Mouse (Mus musculus): ENCODE data around the gene Dusp21.

The Dusp21 gene

DNA sequence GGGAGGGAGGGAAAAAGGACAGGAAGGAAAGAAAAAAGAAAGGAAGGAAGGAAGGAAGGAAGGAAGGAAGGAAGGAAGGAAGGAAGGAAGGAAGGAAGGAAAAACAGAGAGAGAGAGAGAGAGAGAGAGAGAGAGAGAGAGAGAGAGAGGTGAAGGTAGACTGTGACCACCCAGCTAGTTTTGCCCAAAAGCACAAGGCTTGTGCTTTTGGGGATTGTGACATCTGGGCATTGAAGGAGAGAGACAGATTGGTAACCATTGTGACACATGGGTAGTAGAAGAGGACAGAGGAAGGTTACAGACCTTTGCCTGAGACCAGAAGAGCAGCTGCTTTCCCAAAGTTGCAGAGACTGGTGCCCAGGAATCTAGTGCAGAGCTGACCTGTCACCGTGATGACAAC is at the start of gene Dusp21:
Gene Dusp21, plus strand, starts transcription at position 301 of the 400 bp plus-strand sequence.
- DNase-seq: no peak

DNA sequence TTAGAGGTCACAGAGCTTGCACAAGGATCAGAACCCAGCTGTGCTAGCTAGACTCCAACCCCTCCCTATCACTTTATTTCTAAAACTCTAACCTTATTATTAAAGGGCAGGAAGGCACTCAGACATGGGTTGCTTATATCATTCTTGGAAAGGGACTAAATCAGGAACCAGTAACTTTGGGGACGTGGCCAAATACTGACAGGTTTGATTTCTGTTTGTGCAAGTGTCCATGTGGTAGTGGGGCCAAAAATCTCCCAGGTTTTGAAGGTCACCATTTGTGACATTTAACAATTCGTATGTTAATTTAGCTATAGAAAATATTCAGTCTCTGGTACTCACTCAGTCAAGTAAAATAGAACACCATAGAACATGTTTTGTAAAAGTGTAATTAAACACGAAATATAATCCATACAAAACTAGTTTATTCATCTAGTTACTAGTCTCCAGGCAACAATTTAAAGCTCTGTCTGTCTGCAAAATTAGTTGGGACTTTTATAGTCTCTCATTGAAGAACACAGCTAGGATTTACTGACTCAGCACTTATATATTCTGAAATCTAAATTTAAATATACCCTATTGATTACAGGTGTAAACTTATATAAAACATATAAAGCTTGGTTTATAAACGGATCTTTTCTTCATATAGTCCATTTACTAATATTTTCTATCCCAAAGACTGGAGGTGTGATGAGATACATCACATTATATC is 15.2 kb downstream of the Dusp21 start:
- DNase-seq: no peak

GRCm38 (mm10) chrX:18161796-18162191 is 16.1 kb downstream of the Dusp21 start:
- peak in 1 of 2 experiments; percentile 59 for DNase-seq

DNA sequence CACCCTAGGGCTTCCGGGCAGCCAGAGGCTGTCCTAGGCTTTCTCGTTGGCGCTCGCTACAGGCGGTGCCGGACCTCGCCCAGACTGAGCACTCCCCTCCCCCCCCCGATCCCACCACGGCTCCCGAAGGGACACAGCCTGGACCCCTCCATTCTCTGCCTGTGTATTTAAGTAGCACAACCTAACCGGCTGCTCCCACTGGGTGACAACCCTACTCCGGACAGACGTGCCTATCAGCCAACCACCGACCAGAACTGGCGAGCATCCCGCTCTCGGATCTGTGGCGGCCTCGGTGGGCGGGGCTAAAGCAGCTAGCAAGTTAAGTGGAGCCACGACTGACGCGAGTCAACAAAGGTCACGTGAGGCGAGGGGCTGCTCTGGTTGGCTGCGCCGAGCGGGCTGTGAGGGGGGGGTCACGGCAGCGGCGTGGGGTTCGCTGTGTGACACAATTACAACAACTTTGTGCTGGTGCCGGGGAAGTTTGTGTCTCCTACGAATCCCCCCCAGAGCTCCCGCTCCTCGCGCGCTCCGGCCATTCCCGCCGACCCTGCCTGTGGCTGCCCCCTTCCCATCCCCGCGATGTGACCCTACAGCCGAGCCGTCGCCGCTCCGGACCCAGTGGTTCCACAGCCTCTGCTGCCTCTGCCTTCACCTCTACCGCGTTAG is 16.7 kb downstream of the Dusp21 start, which contains the start of gene Kdm6a:
Gene Kdm6a, plus strand, starts transcription at position 384 of the 666 bp plus-strand sequence.
- peak; percentile 96 to 100 for DNase-seq

- peak; percentile 25 to 64 for DNase-seq
Measured at GRCm38 (mm10) chrX:18162861-18163731, 17.4 kb downstream of the Dusp21 start.

DNA sequence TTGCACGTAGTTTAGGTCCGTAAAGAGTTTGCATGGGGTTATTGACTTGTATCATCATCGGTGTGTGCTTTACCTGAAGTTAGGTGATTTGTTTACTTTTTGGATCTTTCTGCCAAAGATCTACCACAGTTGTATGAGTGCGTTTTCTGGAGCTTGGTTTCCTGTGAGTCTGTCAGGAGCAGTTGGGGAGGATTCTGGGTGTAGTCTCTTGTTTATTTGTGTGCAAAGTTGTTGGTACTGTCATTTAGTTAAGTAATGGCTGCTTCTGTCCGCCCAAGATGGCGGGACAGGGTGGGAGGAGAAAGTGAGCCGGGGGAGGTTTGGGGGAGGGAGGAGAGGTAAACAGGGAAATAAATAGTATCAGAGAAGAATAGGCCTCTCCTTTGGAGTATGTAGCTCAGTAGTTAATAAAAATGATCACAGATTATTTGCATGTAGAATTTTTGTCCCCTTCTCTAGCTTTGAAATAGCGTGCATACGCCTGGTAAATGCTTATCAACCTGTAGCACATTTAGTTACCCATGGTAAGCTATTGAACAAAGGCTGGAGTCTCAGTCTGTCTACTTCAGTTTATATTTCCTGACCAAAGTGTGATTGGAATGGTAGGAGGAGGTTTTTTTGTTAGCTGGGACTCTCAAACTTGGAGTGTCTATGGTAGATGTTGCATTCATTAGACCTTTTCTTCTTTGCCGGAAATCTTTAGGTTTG is 18.4 kb downstream of the Dusp21 start:
- peak in 1 of 2 experiments; percentile 24 for DNase-seq

DNA sequence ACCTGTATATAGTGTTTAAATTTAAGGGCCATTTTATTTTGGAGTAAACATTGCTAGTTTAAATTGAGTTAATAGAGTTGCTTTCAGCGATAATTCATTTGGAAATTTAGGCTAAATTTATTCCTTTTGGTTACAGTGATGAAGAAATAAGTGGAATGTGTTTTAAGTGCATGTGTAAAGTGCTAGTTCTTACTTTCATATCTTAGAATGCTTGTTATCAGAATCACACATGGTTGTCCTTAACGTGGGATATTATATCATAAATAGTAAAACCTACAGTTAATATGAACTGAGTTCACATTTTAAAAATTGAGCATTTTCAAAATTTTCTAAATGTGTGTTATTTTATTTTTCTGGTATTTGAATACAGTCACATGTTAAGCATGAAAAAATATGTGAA is 19.5 kb downstream of the Dusp21 start:
- no peak for DNase-seq

GRCm38 (mm10) chrX:18166961-18167360 is 21.3 kb downstream of the Dusp21 start:
- no peak for DNase-seq

DNA sequence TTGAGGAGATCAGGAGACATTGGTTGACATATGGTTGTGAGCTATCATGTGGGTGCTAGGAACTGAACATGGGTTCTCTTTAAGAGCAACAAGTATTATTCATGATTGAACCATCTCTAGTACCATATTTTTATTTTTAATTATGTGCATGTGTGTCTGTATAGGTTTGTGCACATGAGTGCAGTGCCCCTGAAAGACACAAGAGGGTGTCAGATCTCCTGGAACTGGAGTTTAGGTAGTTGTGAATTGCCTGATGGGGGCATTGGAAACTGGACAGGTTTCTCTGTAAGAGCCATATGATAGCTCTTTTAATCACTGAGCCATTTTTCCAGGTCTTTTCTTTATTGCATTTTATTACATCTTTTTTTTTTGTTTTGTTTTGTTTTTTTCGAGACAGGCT is 23.3 kb downstream of the Dusp21 start:
- DNase-seq: no peak

GRCm38 (mm10) chrX:18174831-18175230 is 29.2 kb downstream of the Dusp21 start:
- DNase-seq: no peak

DNA sequence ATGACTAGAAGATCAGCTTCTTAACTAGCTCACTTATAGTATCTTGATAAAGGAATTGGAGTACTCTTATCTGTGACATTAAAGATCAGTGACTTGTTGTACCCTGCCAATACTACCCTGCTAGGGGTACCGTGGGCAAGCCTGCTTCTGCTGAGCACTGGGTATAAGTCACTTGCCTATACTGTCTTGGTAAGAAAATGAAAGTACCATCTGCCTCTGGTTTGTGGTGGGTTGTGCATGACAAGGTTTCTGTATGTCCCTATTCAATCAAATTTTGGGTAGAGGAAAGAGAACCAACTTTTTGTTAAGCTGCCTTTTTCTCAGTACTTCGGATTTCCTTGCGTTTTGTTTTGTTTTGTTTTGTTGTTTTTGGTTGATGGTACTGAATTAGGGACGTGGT is 32.1 kb downstream of the Dusp21 start:
- no peak for DNase-seq

DNA sequence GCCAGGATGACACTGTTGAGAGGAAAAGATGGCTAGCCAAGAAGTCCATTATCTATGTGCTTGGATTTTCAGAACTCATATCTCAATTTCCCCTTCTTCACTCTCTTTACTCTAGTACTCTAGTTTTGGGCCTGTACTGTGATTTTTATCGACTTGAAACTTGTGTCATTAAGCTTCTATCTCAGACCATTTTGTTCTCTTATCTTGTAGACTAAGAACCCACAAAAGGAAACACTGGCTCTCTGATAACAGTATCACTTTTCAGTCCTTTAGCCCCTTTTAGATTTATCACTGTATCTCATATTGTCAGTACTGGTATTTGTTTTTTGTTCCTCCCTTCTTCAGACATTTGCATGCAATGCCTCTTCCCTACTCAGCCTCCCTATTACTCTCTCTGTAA is 33.8 kb downstream of the Dusp21 start:
- no peak for DNase-seq

- DNase-seq: no peak
Measured at GRCm38 (mm10) chrX:18187203-18187602, 41.5 kb downstream of the Dusp21 start.

- no peak for DNase-seq
Measured at GRCm38 (mm10) chrX:18188293-18188692, 42.6 kb downstream of the Dusp21 start.

Data from thymus, adult 18-20 months (tissue).